ENCODE assay signal across 22 mouse cellular contexts in the genomic region with DNA sequence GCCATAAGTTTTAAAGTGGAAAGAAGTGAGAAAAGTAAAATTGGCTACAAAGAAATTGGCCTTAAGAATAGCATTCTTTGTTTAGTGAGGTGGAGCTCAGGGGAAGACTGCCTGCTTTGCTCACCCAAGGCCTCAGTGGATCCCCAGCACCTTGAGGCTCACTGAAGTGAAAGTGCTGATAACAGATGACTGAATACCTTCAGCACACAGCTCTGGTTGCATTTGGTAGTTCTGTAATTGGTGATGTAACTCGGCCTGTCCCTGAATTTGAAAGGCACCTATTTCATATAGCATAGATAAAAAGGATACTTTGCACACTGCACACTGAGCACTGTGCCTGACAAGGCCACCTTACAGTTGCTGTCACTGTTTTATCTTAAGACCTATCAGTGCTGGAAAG. TPM values are rescaled to one million over a fixed set of nuclear protein-coding genes. Genes with fewer than 3 reads are reported as not detected.
A peak's percentile ranks its signal among the peaks of the same experiment; 100 is the strongest.
DNase-seq lines count a peak whose midpoint lies in the region; ATAC-seq and TF ChIP-seq lines count a peak whose summit lies in the region.
"Had no signal": no experiment of that assay in that cellular context is flagged by ENCODE, and none has a peak within 500 bp of the region (broad histone marks: within the 10 kb centered on the region; RNA-seq: fewer than 3 reads in every experiment).

No protein-coding gene starts in this region.

- 73% methylated on average over 1 of the region's 1 CpGs for WGBS in heart, adult 2 months
- 51% methylated on average over 1 of the region's 1 CpGs for WGBS in heart, embryonic 13.5 days
- 49% methylated on average over 1 of the region's 1 CpGs for WGBS in heart, embryonic 16.5 days

- intact Hi-C loops in heart, adult 2 months (cut with DNase I) = no loop called here

- ATAC-seq in CD4-positive, CD25-positive, alpha-beta regulatory T cell, adult 4 months = no peak
- no peak for ATAC-seq in heart, embryonic 13.5 days (ENCODE audit: extremely low read depth, insufficient number of reproducible peaks, low FRiP score, low TSS enrichment)
- no peak for ATAC-seq in heart, embryonic 16.5 days (replicated peaks; ENCODE audit: extremely low read depth, insufficient read depth, low FRiP score)
- ATAC-seq: forebrain, embryonic 13.5 days; forebrain, postnatal 0 days; hindbrain, postnatal 0 days; intestine, embryonic 15.5 days had no signal

- 0 out of 2 replicates have a peak overlapping the region, but pooled peaks have one; percentile 30 for H3K4me2 ChIP-seq in heart, embryonic 13.5 days
- no peak overlapping the region for H3K4me2 ChIP-seq in heart, embryonic 16.5 days (ENCODE audit: low read depth, low read length)
- H3K4me2 ChIP-seq: forebrain, embryonic 13.5 days; hindbrain, embryonic 13.5 days; intestine, embryonic 15.5 days; kidney, embryonic 15.5 days had no signal

- no peak overlapping the region for H3K9ac ChIP-seq in heart, adult 2 months (ENCODE audit: low read depth, low read length)
- no peak overlapping the region for H3K9ac ChIP-seq in heart, embryonic 13.5 days
- no peak overlapping the region for H3K9ac ChIP-seq in heart, embryonic 16.5 days (ENCODE audit: low read length)
- H3K9ac ChIP-seq: forebrain, embryonic 13.5 days; forebrain, postnatal 0 days; hindbrain, embryonic 13.5 days; intestine, embryonic 15.5 days; kidney, embryonic 15.5 days had no signal

- TF ChIP-seq POLR2A in heart, adult 2 months (IDR thresholded peaks at IDR 0.05; ENCODE audit: insufficient read depth, low read depth, low read length) = no peak

- H3K36me3 ChIP-seq in heart, adult 2 months (ENCODE audit: control insufficient read depth, insufficient read depth, low read length) = peaks cover 28% of the 10 kb centered on the region
- H3K36me3 ChIP-seq in heart, embryonic 13.5 days = 0 out of 2 replicates have a peak, but pooled peaks cover 2% of the 10 kb centered on the region
- H3K36me3 ChIP-seq in heart, embryonic 16.5 days (ENCODE audit: control insufficient read depth, insufficient read depth) = no peaks in the 10 kb centered on the region
- H3K36me3 ChIP-seq: embryonic facial prominence, embryonic 10.5 days; hindbrain, embryonic 13.5 days; intestine, embryonic 15.5 days; kidney, embryonic 15.5 days had no signal

- TF ChIP-seq EP300 in heart, adult 2 months (IDR thresholded peaks at IDR 0.05; ENCODE audit: insufficient read depth, low read depth, low read length) = no peak

- DNase-seq in CD4-positive, CD25-positive, alpha-beta regulatory T cell, adult 2 months (ENCODE audit: low read depth, low spot score) = peak; percentile 14
- DNase-seq in heart, adult 2 months = no peak
- no peak for DNase-seq in heart, adult 9 months (ENCODE audit: low spot score in 2 of 2)
- no peak for DNase-seq in heart, postnatal 4 days
- no peak for DNase-seq in MN1 (ENCODE audit: low spot score)
- DNase-seq: adrenal gland, postnatal 25 days; cerebellum, adult 18-20 months; cerebellum, adult 9-11 months; forebrain, postnatal 0 days; gastrocnemius, postnatal 25 days; kidney, adult 18-20 months; kidney, postnatal 14 days had no signal

- H3K4me1 ChIP-seq in heart, adult 2 months (ENCODE audit: control insufficient read depth, insufficient read depth, low read length) = peaks cover 16% of the 10 kb centered on the region
- peaks cover 86% of the 10 kb centered on the region for H3K4me1 ChIP-seq in heart, embryonic 13.5 days
- peaks cover 54% of the 10 kb centered on the region for H3K4me1 ChIP-seq in heart, embryonic 16.5 days (ENCODE audit: control insufficient read depth, insufficient read depth, low read length)
- H3K4me1 ChIP-seq: forebrain, embryonic 13.5 days; hindbrain, embryonic 13.5 days; intestine, embryonic 15.5 days had no signal

- H3K79me2 ChIP-seq in heart, adult 2 months (replicated peaks; ENCODE audit: control insufficient read depth, insufficient read depth, low read length) = peaks cover 8% of the 10 kb centered on the region; the same call in 1 of the 2 replicates

- TF ChIP-seq CTCF in heart, adult 2 months (IDR thresholded peaks at IDR 0.05) = no peak

- H3K27me3 ChIP-seq in heart, adult 2 months (ENCODE audit: control insufficient read depth, insufficient read depth, low read length) = no peaks in the 10 kb centered on the region
- H3K27me3 ChIP-seq in heart, embryonic 13.5 days (replicated peaks) = no peaks in the 10 kb centered on the region
- no peaks in the 10 kb centered on the region for H3K27me3 ChIP-seq in heart, embryonic 16.5 days (ENCODE audit: control insufficient read depth, insufficient read depth, low read length)
- H3K27me3 ChIP-seq: forebrain, embryonic 13.5 days; hindbrain, embryonic 13.5 days; intestine, embryonic 15.5 days; kidney, embryonic 15.5 days had no signal

- no peaks in the 10 kb centered on the region for H3K9me3 ChIP-seq in heart, embryonic 13.5 days
- no peaks in the 10 kb centered on the region for H3K9me3 ChIP-seq in heart, embryonic 16.5 days (replicated peaks; ENCODE audit: control insufficient read depth, low read length)
- H3K9me3 ChIP-seq: embryonic facial prominence, embryonic 10.5 days; forebrain, embryonic 13.5 days; hindbrain, embryonic 13.5 days; intestine, embryonic 15.5 days; kidney, embryonic 15.5 days had no signal

- peak overlapping the region; percentile 57; the same call in 1 of the 2 replicates for H3K27ac ChIP-seq in heart, adult 2 months
- peak overlapping the region; percentile 84 for H3K27ac ChIP-seq in heart, embryonic 13.5 days (replicated peaks)
- H3K27ac ChIP-seq in heart, embryonic 16.5 days (ENCODE audit: low read length) = peak overlapping the region; percentile 70
- H3K27ac ChIP-seq: embryonic facial prominence, embryonic 10.5 days; forebrain, embryonic 13.5 days; hindbrain, embryonic 13.5 days; hindbrain, postnatal 0 days; intestine, embryonic 15.5 days; kidney, embryonic 15.5 days had no signal

- H3K4me3 ChIP-seq in heart, adult 2 months = no peak overlapping the region
- no peak overlapping the region for H3K4me3 ChIP-seq in heart, embryonic 13.5 days
- H3K4me3 ChIP-seq in heart, embryonic 16.5 days (ENCODE audit: low read length) = no peak overlapping the region
- H3K4me3 ChIP-seq: embryonic facial prominence, embryonic 10.5 days; forebrain, embryonic 13.5 days; hindbrain, embryonic 13.5 days; intestine, embryonic 15.5 days; kidney, embryonic 15.5 days had no signal

RNA-seq across cellular contexts. Expression of gene Stk38l, which starts 23.5 kb away (rescaled TPM):
- polyA plus RNA-seq in CD4-positive, CD25-positive, alpha-beta regulatory T cell, adult 4 months (2017; shearing (Covaris generic)) = 10 to 100 TPM; 18.7 to 19.9 TPM
- 10 to 100 TPM; 13.9 to 14.4 TPM for total RNA-seq in heart, adult 2 months (2021)
- polyA plus RNA-seq in heart, adult 2 months (2012; rRNA removed) = 3.1 and 8.0 TPM in 2 replicates
- 37.9 and 41.4 TPM in 2 replicates for polyA plus RNA-seq in heart, embryonic 13.5 days (2015; fragmentation: Nextera tagmentation; extraction: Ambion mirVana)
- total RNA-seq in heart, postnatal 4 days (2021) = 10 to 100 TPM; 25.4 to 29.1 TPM
- 28.9 and 30.3 TPM in 2 replicates for polyA plus RNA-seq in heart, embryonic 16.5 days (2015; fragmentation: Nextera tagmentation; extraction: Ambion mirVana)

RNA-seq across cellular contexts. Expression of gene Arntl2, which starts 47.6 kb away (rescaled TPM):
- 1 to 10 TPM; 1.3 to 1.7 TPM for polyA plus RNA-seq in CD4-positive, CD25-positive, alpha-beta regulatory T cell, adult 4 months (2017; shearing (Covaris generic))
- 1 to 10 TPM in 1 of 2 experiments, under 1 TPM in 1; 0.86 to 1.5 TPM for total RNA-seq in heart, adult 2 months (2021)
- polyA plus RNA-seq in heart, adult 2 months (2012; rRNA removed) = 1.6 and 2.6 TPM in 2 replicates
- polyA plus RNA-seq in heart, embryonic 13.5 days (2015; fragmentation: Nextera tagmentation; extraction: Ambion mirVana) = 2.2 and 2.5 TPM in 2 replicates
- 1 to 10 TPM; 1.4 to 2.1 TPM for total RNA-seq in heart, postnatal 4 days (2021)
- 2.8 and 2.9 TPM in 2 replicates for polyA plus RNA-seq in heart, embryonic 16.5 days (2015; fragmentation: Nextera tagmentation; extraction: Ambion mirVana)
- total RNA-seq: hematopoietic stem cell, adult 5-6 weeks had no signal
